8 mouse cellular contexts compared by ENCODE assay signal in genomic region chr4:155218104-155218732, GRCm38 (mm10). TPM values are rescaled to one million over a fixed set of nuclear protein-coding genes. Genes with fewer than 3 reads are reported as not detected.
DNase-seq lines count a peak whose midpoint lies in the region; ATAC-seq and TF ChIP-seq lines count a peak whose summit lies in the region.

No protein-coding gene starts in this region.

- peak; percentile 92 for DNase-seq in heart, adult 11 months
- DNase-seq in heart, adult 9 months (ENCODE audit: low spot score in 2 of 2), result no peak
- DNase-seq in thymus, adult 2 months, result no peak
- DNase-seq in thymus, postnatal 10 days (ENCODE audit: low spot score in 2 of 2), result no peak
- no peak for DNase-seq in liver, embryonic 11.5 days (ENCODE audit: low spot score)
- DNase-seq in stomach, postnatal 0 days (ENCODE audit: low spot score), result no peak
- no peak for DNase-seq in gastrocnemius, adult 8-10 months (ENCODE audit: low spot score in 2 of 2)
- DNase-seq in adrenal gland, postnatal 10 days, result no peak

- no peak overlapping the region for H3K27ac ChIP-seq in thymus, adult 2 months (ENCODE audit: control insufficient read depth, insufficient read depth, low read length)
- H3K27ac ChIP-seq in liver, embryonic 11.5 days (ENCODE audit: low read depth, low read length), result no peak overlapping the region
- peak overlapping the region; percentile 40; the same call in 1 of the 2 replicates for H3K27ac ChIP-seq in stomach, postnatal 0 days (replicated peaks)

- no peak for TF ChIP-seq EP300 in stomach, postnatal 0 days (optimal IDR thresholded peaks at IDR 0.05)

- H3K9ac ChIP-seq in liver, embryonic 11.5 days (ENCODE audit: low read depth, low read length), result no peak overlapping the region
- H3K9ac ChIP-seq in stomach, postnatal 0 days (ENCODE audit: low read length), result peak overlapping the region; percentile 96; the same call in 1 of the 2 replicates

- H3K36me3 ChIP-seq in thymus, adult 2 months (ENCODE audit: control insufficient read depth, insufficient read depth, low read length), result no peaks in the 10 kb centered on the region
- H3K36me3 ChIP-seq in liver, embryonic 11.5 days (ENCODE audit: control insufficient read depth, insufficient read depth, low read length), result no peaks in the 10 kb centered on the region
- H3K36me3 ChIP-seq in stomach, postnatal 0 days (ENCODE audit: control insufficient read depth, insufficient read depth, low read length), result no peaks in the 10 kb centered on the region

- ATAC-seq in liver, embryonic 11.5 days (replicated peaks; ENCODE audit: low FRiP score), result no peak
- no peak for ATAC-seq in stomach, postnatal 0 days (ENCODE audit: low FRiP score, low TSS enrichment)

- no peak for TF ChIP-seq POLR2A in thymus, adult 2 months (IDR thresholded peaks at IDR 0.05; ENCODE audit: control insufficient read depth, extremely low read depth, insufficient read depth, low read length, poor library complexity)

- H3K27me3 ChIP-seq in thymus, adult 2 months (ENCODE audit: control insufficient read depth, insufficient read depth, low read length), result no peaks in the 10 kb centered on the region
- peaks cover 11% of the 10 kb centered on the region; the same call in 1 of the 2 replicates for H3K27me3 ChIP-seq in liver, embryonic 11.5 days (replicated peaks; ENCODE audit: control insufficient read depth, insufficient read depth, low read length)
- H3K27me3 ChIP-seq in stomach, postnatal 0 days (ENCODE audit: control insufficient read depth, insufficient read depth, low read length), result no peaks in the 10 kb centered on the region

- H3K4me2 ChIP-seq in liver, embryonic 11.5 days, result peak overlapping the region; percentile 4; the same call in 1 of the 2 replicates
- peak overlapping the region; percentile 95 for H3K4me2 ChIP-seq in stomach, postnatal 0 days (replicated peaks; ENCODE audit: low read depth)

- WGBS in thymus, adult 2 months, result 81% methylated on average over 9 of the region's 9 CpGs
- 80% methylated on average over 9 of the region's 9 CpGs for WGBS in liver, embryonic 11.5 days
- WGBS in stomach, postnatal 0 days, result 56% methylated on average over 9 of the region's 9 CpGs

- H3K9me3 ChIP-seq in liver, embryonic 11.5 days (ENCODE audit: control insufficient read depth, low read length), result no peaks in the 10 kb centered on the region
- H3K9me3 ChIP-seq in stomach, postnatal 0 days (ENCODE audit: control insufficient read depth, low read length), result no peaks in the 10 kb centered on the region

- H3K4me3 ChIP-seq in thymus, adult 2 months (ENCODE audit: control insufficient read depth, insufficient read depth, low read length), result 0 out of 2 replicates have a peak overlapping the region, but pooled peaks have one; percentile 2
- H3K4me3 ChIP-seq in liver, embryonic 11.5 days (ENCODE audit: low read depth, low read length), result no peak overlapping the region
- H3K4me3 ChIP-seq in stomach, postnatal 0 days (ENCODE audit: low read depth, low read length), result peak overlapping the region; percentile 83

- H3K4me1 ChIP-seq in thymus, adult 2 months (replicated peaks; ENCODE audit: control insufficient read depth, insufficient read depth, low read length), result peaks cover 77% of the 10 kb centered on the region
- peaks cover 64% of the 10 kb centered on the region for H3K4me1 ChIP-seq in liver, embryonic 11.5 days (replicated peaks; ENCODE audit: control insufficient read depth, insufficient read depth, low read length)
- H3K4me1 ChIP-seq in stomach, postnatal 0 days (replicated peaks; ENCODE audit: control insufficient read depth, insufficient read depth), result peaks cover 50% of the 10 kb centered on the region

- TF ChIP-seq CTCF in thymus, adult 2 months (IDR thresholded peaks at IDR 0.05; ENCODE audit: borderline replicate concordance, control insufficient read depth, extremely low read depth, insufficient read depth, low read length, poor library complexity), result no peak
- no peak for TF ChIP-seq CTCF in stomach, postnatal 0 days (IDR thresholded peaks at IDR 0.05; ENCODE audit: low read depth)

RNA-seq across cellular contexts. Expression of gene Ski, which starts 4.2 kb away (rescaled TPM):
- polyA plus RNA-seq in thymus, adult 2 months (2012; rRNA removed), result 70.5 and 79.5 TPM in 2 replicates
- polyA plus RNA-seq in liver, embryonic 11.5 days (2014; fragmentation: Nextera tagmentation; extraction: Ambion mirVana), result 8.2 and 9.8 TPM in 2 replicates
- polyA plus RNA-seq in stomach, postnatal 0 days (2015; fragmentation: Nextera tagmentation; extraction: Ambion mirVana), result 9.7 and 10.8 TPM in 2 replicates
- total RNA-seq in gastrocnemius, adult 8-10 months (2022), result 10 to 100 TPM; 25.8 to 29.6 (median 28.3) TPM
- total RNA-seq in adrenal gland, postnatal 10 days (2021), result 10 to 100 TPM; 65.3 to 80.4 TPM

RNA-seq across cellular contexts. Expression of gene Faap20, which starts 31.4 kb away (rescaled TPM):
- polyA plus RNA-seq in thymus, adult 2 months (2012; rRNA removed), result 85.7 and 91.3 TPM in 2 replicates
- polyA plus RNA-seq in liver, embryonic 11.5 days (2014; fragmentation: Nextera tagmentation; extraction: Ambion mirVana), result 50.1 and 55.0 TPM in 2 replicates
- 43.5 and 46.3 TPM in 2 replicates for polyA plus RNA-seq in stomach, postnatal 0 days (2015; fragmentation: Nextera tagmentation; extraction: Ambion mirVana)
- 1 to 10 TPM; 3.6 to 6.8 (median 5.0) TPM for total RNA-seq in gastrocnemius, adult 8-10 months (2022)
- total RNA-seq in adrenal gland, postnatal 10 days (2021), result 10 to 100 TPM; 41.1 to 47.3 TPM
